Comparison of ENCODE assay signal across 1 mouse cellular context in the genomic region with DNA sequence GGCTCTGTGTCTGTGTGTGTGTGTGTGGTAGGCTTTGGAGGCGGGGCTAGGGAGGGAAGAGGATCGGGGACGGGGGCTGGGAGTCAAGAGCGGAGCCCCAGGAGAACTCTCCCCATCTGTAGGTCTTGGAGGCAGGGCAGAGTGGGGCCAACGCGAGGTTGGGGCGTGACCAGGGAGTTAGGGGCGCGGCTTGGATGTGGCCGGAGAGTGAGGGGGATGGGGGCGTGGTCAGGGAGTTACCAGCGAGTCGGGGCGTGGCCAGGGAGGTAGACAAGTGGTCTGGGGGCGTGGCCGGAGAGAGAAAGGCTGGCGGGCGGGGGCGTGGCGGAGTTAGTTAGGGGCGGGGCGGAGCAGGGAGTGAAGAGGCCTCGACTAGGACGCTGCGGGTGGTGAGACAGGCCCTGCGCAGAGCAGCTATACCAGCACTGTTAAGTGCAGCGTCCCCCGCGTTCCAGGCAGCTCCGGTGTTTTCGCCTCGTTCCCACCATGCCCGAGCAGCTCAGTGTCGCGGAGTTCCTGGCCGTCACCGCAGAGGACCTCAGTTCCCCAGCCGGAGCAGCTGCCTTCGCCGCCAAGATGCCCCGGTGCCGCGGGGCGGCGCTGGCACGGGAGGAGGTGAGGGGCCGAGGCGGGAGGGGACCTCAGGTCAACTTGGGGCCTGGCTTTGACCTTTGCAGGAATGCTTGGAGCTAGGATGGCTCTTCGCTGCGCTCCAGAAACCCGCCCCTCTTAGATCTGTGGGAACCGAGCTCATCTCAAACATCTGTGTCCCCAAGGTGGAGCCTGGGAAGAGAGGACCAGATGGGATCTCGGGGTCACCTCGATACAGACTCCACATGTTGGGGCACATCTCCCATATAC.
A peak's percentile ranks its signal among the peaks of the same experiment; 100 is the strongest.
TF ChIP-seq lines count a peak whose summit lies in the region.

A gene (plus strand): TSS at position 333 of the 861 bp plus-strand sequence.

TF ChIP-seq in CH12.LX, 34 proteins besides CTCF, POLR2A, EP300 and RAD21 (continued from another document):
- TF ChIP-seq UBTF (IDR thresholded peaks at IDR 0.05; ENCODE audit: low read depth, low read length) (peak; percentile 40; the same call in 1 of the 2 replicates), SIN3A (IDR thresholded peaks at IDR 0.05; ENCODE audit: low read length) (peak; percentile 43), HCFC1 (IDR thresholded peaks at IDR 0.05; ENCODE audit: low read depth, low read length) (no peak)
